Mouse (Mus musculus) lung, embryonic 14.5 days (tissue): Measurements from ENCODE around the gene Zcchc14. TPM values are rescaled to one million over a fixed set of nuclear protein-coding genes. Genes with fewer than 3 reads are reported as not detected.

Experiments used
- ATAC-seq: fragments of 200-750 bp; cut with Nextera tagmentation; 2 replicates; pipeline ENCODE4 v1.8.0; 2017; ENCODE audit warnings: mild to moderate bottlenecking, moderate TSS enrichment, moderate library complexity; ENCODE audit not compliant: insufficient read depth
- DNase-seq: peaks from one replicate; pipeline ENCODE4 v3.0.0-alpha.2; 2015
- H3K27ac ChIP-seq: fragments of 300-500 bp; sonication (generic); 2 replicates; pipeline ENCODE4 v1.5.1; 2014; ENCODE audit warnings: low read depth, mild to moderate bottlenecking, moderate library complexity
- H3K27me3 ChIP-seq: fragments of 300-500 bp; sonication (generic); 2 replicates; pipeline ENCODE4 v1.6.1; 2014; ENCODE audit warnings: low read length, control low read depth; ENCODE audit not compliant: insufficient read depth
- H3K36me3 ChIP-seq: fragments of 300-500 bp; sonication (generic); 2 replicates; pipeline ENCODE4 v1.6.1; 2014; ENCODE audit warnings: control low read depth; ENCODE audit not compliant: insufficient read depth
- H3K4me1 ChIP-seq: fragments of 300-500 bp; sonication (generic); 2 replicates; pipeline ENCODE4 v1.6.1; 2014; ENCODE audit warnings: antibody characterized with exemption, control low read depth; ENCODE audit not compliant: insufficient read depth
- H3K4me2 ChIP-seq: fragments of 300-500 bp; sonication (generic); 2 replicates; pipeline ENCODE4 v1.6.1; 2014; ENCODE audit warnings: mild to moderate bottlenecking
- H3K4me3 ChIP-seq: fragments of 300-500 bp; sonication (generic); 2 replicates; pipeline ENCODE4 v1.5.1; 2014; ENCODE audit warnings: low read depth, low read length
- H3K9ac ChIP-seq: fragments of 300-500 bp; sonication (generic); 2 replicates; pipeline ENCODE4 v1.6.1; 2014
- H3K9me3 ChIP-seq: fragments of 300-500 bp; sonication (generic); 2 replicates; pipeline ENCODE4 v1.6.1; 2016; ENCODE audit warnings: low read depth, low read length, control low read depth
- CTCF ChIP-seq: IDR thresholded peaks from 2 replicates; pipeline ENCODE4 v1.5.1; 2016; ENCODE audit warnings: antibody characterized with exemption, low read depth
- WGBS: fragments of 180-500 bp; shearing (Covaris S2); extraction: QIAGEN DNeasy Blood & Tissue Kit; methylation state at CpG from one replicate; pipeline ENCODE4 v1.1.7; 2014; 5-methylcytosine and 5-hydroxymethylcytosine counted together
- polyA plus RNA-seq: library from polyadenylated mRNA; unstranded; fragments of >200 nt; fragmentation: Nextera tagmentation; extraction: Ambion mirVana; gene quantifications from 2 replicates; pipeline ENCODE4 v1.2.1, GENCODE M21; 2014

Gene Zcchc14
- polyA plus RNA-seq, 1 experiment from 2014 or later, result 25.0 TPM

DNA sequence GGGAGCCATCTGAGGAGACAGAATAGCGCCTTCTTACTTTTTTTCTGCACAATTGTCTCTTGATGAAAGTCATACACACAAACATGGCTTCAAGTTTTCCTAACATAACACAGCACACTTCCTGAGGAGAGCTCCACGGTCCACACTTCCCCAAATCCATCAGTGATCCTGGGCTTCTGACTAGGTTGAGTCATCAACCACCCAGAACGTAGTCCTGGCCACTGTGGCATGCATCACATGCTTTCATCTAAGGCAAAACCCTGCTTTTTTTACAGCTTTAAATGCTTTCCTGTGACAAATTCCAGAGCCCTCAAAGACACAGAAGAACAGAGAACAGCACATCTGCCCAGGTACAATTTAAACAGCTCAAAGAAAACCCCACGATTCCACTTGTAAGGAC lies 24.0 kb downstream of the Zcchc14 start:
- no peaks in the 10 kb centered on the region for H3K27me3 ChIP-seq
- H3K27ac ChIP-seq, result no peak overlapping the region
- no peak overlapping the region for H3K9ac ChIP-seq
- DNase-seq (no peak), ATAC-seq (no peak)
- H3K4me1 ChIP-seq, result peaks cover 12% of the 10 kb centered on the region
- H3K9me3 ChIP-seq, result no peaks in the 10 kb centered on the region
- peaks cover 14% of the 10 kb centered on the region; the same call in 1 of the 2 replicates for H3K36me3 ChIP-seq
- no peak for TF ChIP-seq CTCF
- no peak overlapping the region for H3K4me3 ChIP-seq
- WGBS, result 75% methylated on average over 4 of the region's 4 CpGs
- H3K4me2 ChIP-seq, result no peak overlapping the region

GRCm38 (mm10) chr8:121623043-121623442 lies 29.7 kb downstream of the Zcchc14 start:
- DNase-seq (no peak), ATAC-seq (no peak)
- 85% methylated on average over 8 of the region's 8 CpGs for WGBS
- H3K9ac ChIP-seq, result no peak overlapping the region
- no peak for TF ChIP-seq CTCF
- H3K4me3 ChIP-seq, result no peak overlapping the region
- H3K4me1 ChIP-seq, result peaks cover 26% of the 10 kb centered on the region
- no peaks in the 10 kb centered on the region for H3K9me3 ChIP-seq
- no peaks in the 10 kb centered on the region for H3K27me3 ChIP-seq
- H3K27ac ChIP-seq, result no peak overlapping the region
- H3K36me3 ChIP-seq, result peaks cover 15% of the 10 kb centered on the region
- no peak overlapping the region for H3K4me2 ChIP-seq

GRCm38 (mm10) chr8:121621879-121622278 lies 30.8 kb downstream of the Zcchc14 start:
- DNase-seq (peak; percentile 33), ATAC-seq (no peak)
- Histone ChIP-seq H3K9ac (no peak overlapping the region), H3K27me3 (no peaks in the 10 kb centered on the region), H3K4me3 (no peak overlapping the region), H3K36me3 (peaks cover 16% of the 10 kb centered on the region), H3K9me3 (no peaks in the 10 kb centered on the region), H3K4me1 (peaks cover 26% of the 10 kb centered on the region), H3K27ac (no peak overlapping the region), H3K4me2 (no peak overlapping the region)
- WGBS, result 67% methylated on average over 1 of the region's 1 CpGs
- peak; percentile 28 for TF ChIP-seq CTCF

DNA sequence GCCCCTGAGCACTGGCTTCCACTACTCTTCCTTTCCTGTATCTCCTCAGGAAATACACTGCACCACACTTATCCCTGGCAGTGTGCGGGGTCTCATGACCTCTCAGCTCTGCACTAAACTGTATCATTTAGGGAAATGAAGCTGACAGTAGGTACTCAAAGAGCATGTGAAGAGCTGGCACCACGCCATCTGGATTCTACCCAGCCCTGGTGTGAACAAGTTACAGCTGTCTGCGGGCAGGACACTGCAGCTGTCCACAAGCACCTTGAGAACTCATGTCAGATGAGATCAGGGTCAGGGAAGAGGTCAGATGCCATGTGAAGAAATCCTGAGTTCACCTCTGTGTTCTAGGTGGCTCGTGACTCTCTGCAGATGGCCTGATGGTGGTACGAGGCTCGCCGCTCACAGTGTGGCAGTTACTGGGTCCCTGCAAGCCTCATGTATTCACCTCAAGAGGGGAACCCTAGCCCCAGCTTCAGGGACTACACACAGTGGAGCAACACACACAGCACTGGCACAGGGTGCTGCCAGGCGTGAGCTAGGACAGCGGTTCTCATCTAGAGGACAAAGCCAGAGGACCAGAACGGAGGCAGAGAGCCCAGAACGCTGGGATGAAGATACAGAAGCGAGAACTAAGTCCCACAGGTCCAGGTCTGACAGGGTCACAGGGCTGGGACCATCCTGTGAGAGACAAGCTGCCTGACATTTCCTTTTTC lies 31.7 kb downstream of the Zcchc14 start:
- Histone ChIP-seq H3K27me3 (no peaks in the 10 kb centered on the region), H3K36me3 (peaks cover 15% of the 10 kb centered on the region), H3K27ac (no peak overlapping the region), H3K4me3 (no peak overlapping the region), H3K9me3 (no peaks in the 10 kb centered on the region), H3K9ac (no peak overlapping the region), H3K4me2 (no peak overlapping the region), H3K4me1 (peaks cover 26% of the 10 kb centered on the region)
- WGBS, result 55% methylated on average over 12 of the region's 12 CpGs
- no peak for TF ChIP-seq CTCF
- ATAC-seq (peak; percentile 29; the same call in 1 of the 2 replicates), DNase-seq (peak; percentile 77)

- Histone ChIP-seq H3K9me3 (no peaks in the 10 kb centered on the region), H3K36me3 (peaks cover 17% of the 10 kb centered on the region), H3K4me2 (peak overlapping the region; percentile 31), H3K4me3 (no peak overlapping the region), H3K27me3 (no peaks in the 10 kb centered on the region), H3K9ac (no peak overlapping the region), H3K4me1 (peaks cover 26% of the 10 kb centered on the region), H3K27ac (peak overlapping the region; percentile 86)
- DNase-seq (peak; percentile 87), ATAC-seq (peak; percentile 79)
- WGBS, result 29% methylated on average over 7 of the region's 7 CpGs
- TF ChIP-seq CTCF, result no peak
Measured at GRCm38 (mm10) chr8:121619401-121619995, 33.2 kb downstream of the Zcchc14 start.

- Histone ChIP-seq H3K27me3 (no peaks in the 10 kb centered on the region), H3K9me3 (no peaks in the 10 kb centered on the region), H3K36me3 (peaks cover 41% of the 10 kb centered on the region), H3K4me3 (no peak overlapping the region), H3K27ac (no peak overlapping the region), H3K4me1 (0 out of 2 replicates have a peak, but pooled peaks cover 2% of the 10 kb centered on the region), H3K4me2 (no peak overlapping the region), H3K9ac (no peak overlapping the region)
- no peak for TF ChIP-seq CTCF
- ATAC-seq (no peak), DNase-seq (no peak)
Measured at GRCm38 (mm10) chr8:121613419-121613818, 39.3 kb downstream of the Zcchc14 start.

DNA sequence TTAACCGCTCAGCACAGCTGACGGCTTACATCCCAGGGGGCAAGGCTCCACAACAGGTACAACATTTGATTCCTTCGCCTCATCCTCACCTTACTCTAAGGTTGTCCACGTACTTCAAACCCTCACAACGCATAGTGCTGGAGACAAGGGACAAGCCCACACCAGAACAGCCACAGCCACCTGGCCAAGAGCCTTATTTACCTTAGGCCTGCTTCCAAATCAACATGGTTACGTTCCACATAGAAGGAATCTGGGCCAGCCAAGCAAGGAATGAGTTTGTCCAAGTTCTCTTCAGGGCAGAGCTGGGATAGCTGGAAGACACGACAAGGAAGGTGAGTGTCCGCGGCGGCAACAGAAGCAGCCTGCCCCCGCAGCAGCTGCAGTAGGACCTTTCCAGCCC lies 42.8 kb downstream of the Zcchc14 start:
- no peaks in the 10 kb centered on the region for H3K27me3 ChIP-seq
- H3K4me2 ChIP-seq, result no peak overlapping the region
- no peaks in the 10 kb centered on the region for H3K4me1 ChIP-seq
- H3K36me3 ChIP-seq, result peaks cover 59% of the 10 kb centered on the region
- no peak overlapping the region for H3K9ac ChIP-seq
- WGBS, result 90% methylated on average over 11 of the region's 11 CpGs
- no peak for TF ChIP-seq CTCF
- no peak for ATAC-seq
- DNase-seq, result no peak
- no peak overlapping the region for H3K27ac ChIP-seq
- no peaks in the 10 kb centered on the region for H3K9me3 ChIP-seq
- H3K4me3 ChIP-seq, result no peak overlapping the region
